Mouse (Mus musculus) thymus, postnatal 10 days (tissue): ENCODE data around the gene Gstm3.
"Not testable (repeated sequence)": the region's sequence is repeated elsewhere in the genome, so short reads cannot be mapped to it uniquely, and the experiment has no call there.

Source experiments
- DNase-seq, 2 experiments: peaks; one replicate each; pipeline ENCODE4 v3.0.0; 2021; ENCODE audit warnings: low spot score in 2 of 2

Gstm3 gene

GRCm38 (mm10) chr3:107968724-107969395 is at the start of gene Gstm3:
Gene Gstm3, minus strand, starts transcription at chr3:107969283.
- no peak for DNase-seq

- DNase-seq, result no peak
Measured at GRCm38 (mm10) chr3:108018190-108018820, 49.2 kb upstream of the Gstm3 start.

- DNase-seq, result peak; percentile 73 to 76
Measured at GRCm38 (mm10) chr3:108017473-108018189, 48.5 kb upstream of the Gstm3 start, which contains the start of gene Gstm1. Gene Gstm1, minus strand, starts transcription at chr3:108017973.

GRCm38 (mm10) chr3:108016468-108016867 is 47.4 kb upstream of the Gstm3 start:
- DNase-seq, result not testable (repeated sequence)

GRCm38 (mm10) chr3:108014974-108015346 is 45.9 kb upstream of the Gstm3 start:
- DNase-seq, result no peak

GRCm38 (mm10) chr3:108014098-108014973 is 45.3 kb upstream of the Gstm3 start:
- no peak for DNase-seq

GRCm38 (mm10) chr3:108013331-108013871 is 44.3 kb upstream of the Gstm3 start:
- no peak for DNase-seq

- no peak for DNase-seq
Measured at GRCm38 (mm10) chr3:108011558-108011957, 42.5 kb upstream of the Gstm3 start.

GRCm38 (mm10) chr3:108010286-108010685 is 41.2 kb upstream of the Gstm3 start:
- no peak for DNase-seq

GRCm38 (mm10) chr3:108002021-108002420 is 32.9 kb upstream of the Gstm3 start:
- DNase-seq, result no peak

- DNase-seq, result no peak
Measured at GRCm38 (mm10) chr3:107999491-107999890, 30.4 kb upstream of the Gstm3 start.

- no peak for DNase-seq
Measured at GRCm38 (mm10) chr3:107998591-107998990, 29.5 kb upstream of the Gstm3 start.

- no peak for DNase-seq
Measured at GRCm38 (mm10) chr3:107996576-107996975, 27.5 kb upstream of the Gstm3 start.

GRCm38 (mm10) chr3:107995974-107996373 is 26.9 kb upstream of the Gstm3 start:
- not testable (repeated sequence) for DNase-seq

- no peak for DNase-seq
Measured at GRCm38 (mm10) chr3:107986041-107986562, 17.0 kb upstream of the Gstm3 start, which contains the start of gene Gstm2. Gene Gstm2, minus strand, starts transcription at chr3:107986453.

- not testable (repeated sequence) for DNase-seq
Measured at GRCm38 (mm10) chr3:107985141-107985540, 16.1 kb upstream of the Gstm3 start.

GRCm38 (mm10) chr3:107984471-107984870 is 15.4 kb upstream of the Gstm3 start:
- DNase-seq, result no peak

GRCm38 (mm10) chr3:107983771-107984170 is 14.7 kb upstream of the Gstm3 start:
- no peak for DNase-seq

- no peak for DNase-seq
Measured at GRCm38 (mm10) chr3:107982726-107983125, 13.6 kb upstream of the Gstm3 start.

GRCm38 (mm10) chr3:107981261-107981660 is 12.2 kb upstream of the Gstm3 start:
- no peak for DNase-seq

- DNase-seq, result no peak
Measured at GRCm38 (mm10) chr3:107977691-107978090, 8.6 kb upstream of the Gstm3 start.
